Mouse (Mus musculus): ENCODE measurements around the gene Acoxl.

Acoxl gene

DNA sequence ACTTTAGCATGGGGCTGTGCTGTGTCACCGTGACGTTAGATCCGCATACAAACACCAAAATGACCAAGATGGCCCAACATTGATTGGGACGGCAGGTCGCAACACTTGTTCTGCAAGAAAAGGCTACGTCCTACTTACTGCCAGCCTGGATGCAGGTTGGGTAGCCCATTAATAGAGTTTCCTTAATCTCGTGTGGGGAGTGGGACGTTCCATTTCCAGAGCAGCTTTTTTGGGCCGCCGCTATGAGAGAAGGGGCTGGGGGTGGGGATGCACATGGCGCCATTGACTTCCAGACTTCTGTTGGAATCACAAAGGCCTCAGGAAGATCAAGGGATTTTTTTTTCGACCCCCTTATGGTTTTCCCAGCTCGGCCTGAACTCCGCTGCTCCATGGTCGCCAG lies 286.0 kb downstream of the Acoxl start:
- DNase-seq = no peak

- peak; percentile 88 for DNase-seq
Measured at GRCm38 (mm10) chr2:128125635-128126470, 287.2 kb downstream of the Acoxl start, which contains the start of gene Bcl2l11. Gene Bcl2l11 (plus strand): TSS chr2:128126038.

GRCm38 (mm10) chr2:128126591-128127051 lies 287.9 kb downstream of the Acoxl start:
- peak; percentile 20 for DNase-seq

DNA sequence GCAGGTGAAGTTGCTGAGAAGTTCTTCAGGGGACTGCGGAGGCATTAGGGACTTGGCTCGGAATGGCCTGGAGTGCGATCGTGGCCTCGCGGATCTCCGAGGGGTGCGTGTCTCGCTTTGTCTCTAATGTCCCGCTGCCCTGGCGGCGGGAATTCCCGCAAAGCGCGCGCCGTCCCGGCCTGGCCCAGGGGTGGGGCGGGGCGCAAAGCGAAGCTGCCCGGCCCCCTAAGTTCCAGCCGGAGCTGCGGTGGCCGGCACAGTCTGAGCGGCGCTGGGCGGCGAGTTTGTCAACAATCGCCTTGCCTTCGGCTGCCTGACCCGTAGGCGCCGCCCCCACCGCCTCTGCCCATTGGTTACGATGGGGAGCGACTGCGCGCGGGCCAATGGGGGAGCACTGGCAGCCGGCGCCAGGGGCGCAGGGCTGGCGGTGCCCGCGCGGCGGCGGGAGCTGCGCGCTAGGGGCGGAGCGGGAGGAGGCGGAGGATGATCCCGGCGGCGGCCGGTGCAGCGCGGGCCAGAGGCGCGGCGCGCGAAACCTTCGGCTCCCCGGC lies 288.5 kb downstream of the Acoxl start:
- peak; percentile 89 for DNase-seq

DNA sequence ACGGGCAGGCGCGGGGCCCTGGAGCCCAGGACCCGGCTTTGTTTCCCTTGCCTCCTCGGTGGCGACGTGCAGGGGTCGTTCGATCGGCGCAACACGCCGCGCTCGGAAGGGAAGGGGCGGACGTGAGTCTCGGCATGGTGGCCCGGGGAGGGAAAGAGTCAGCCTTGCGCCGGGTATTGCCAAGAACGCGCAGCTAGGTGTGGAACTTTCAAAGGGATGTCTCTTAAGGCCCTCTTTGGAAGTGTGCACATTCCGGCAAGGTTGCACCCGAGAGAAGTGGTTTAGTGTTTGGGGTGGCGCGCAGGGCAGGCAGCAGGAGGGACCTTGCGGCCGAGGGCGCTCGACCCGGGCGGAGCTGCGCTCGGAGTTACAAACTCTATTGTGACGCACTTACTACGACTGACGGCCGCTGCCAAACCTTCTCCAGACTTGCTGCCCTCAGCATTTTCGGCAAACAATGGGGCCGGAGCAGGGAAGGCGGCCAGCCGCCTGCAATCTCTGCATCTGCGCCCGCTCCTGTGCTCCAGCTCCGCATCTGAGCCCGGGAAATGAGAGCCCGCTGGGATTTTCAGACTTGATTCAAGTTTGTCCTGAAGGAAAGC lies 289.1 kb downstream of the Acoxl start:
- peak; percentile 53 for DNase-seq

GRCm38 (mm10) chr2:128128532-128128931 lies 289.9 kb downstream of the Acoxl start:
- DNase-seq = no peak

- no peak for DNase-seq
Measured at GRCm38 (mm10) chr2:128131503-128131902, 292.8 kb downstream of the Acoxl start.

DNA sequence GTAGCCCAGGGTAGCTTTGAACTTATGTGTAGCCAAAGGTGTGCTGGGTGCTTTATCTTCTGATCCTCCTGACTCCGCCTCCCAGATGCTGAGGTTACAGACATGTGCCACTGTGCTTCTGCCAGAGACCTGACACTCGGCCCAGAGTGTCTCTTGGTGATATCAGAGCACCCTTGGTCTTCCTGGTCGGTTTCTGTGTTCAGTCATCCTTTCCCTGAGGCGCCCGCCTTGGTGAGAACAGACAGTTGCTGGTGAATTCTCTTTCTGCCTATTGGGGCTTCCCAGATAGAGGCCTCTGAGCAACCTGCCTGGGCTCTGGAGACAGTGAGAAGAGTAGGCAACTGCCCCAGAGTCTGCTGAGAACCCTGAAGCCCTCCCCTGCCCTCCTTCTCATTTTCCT lies 294.0 kb downstream of the Acoxl start:
- DNase-seq = no peak

DNA sequence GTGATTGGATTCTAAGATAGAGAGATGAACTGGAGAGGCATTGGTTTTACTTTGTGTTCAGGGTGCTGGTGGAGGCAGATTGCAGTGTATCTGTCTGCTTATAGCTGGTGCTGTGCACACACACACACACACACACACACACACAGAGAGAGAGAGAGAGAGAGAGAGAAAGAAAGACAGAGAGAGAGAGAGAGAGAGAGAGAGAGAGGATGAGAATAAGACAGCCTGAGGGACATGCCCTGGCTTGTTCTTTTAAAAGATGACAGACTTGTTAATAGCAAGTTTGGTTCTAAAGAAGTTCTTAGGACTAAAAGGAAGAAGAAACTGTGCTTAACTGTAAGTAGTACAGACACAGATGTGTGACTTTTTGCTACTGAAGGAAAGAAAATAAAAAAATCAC lies 295.2 kb downstream of the Acoxl start:
- no peak for DNase-seq

DNA sequence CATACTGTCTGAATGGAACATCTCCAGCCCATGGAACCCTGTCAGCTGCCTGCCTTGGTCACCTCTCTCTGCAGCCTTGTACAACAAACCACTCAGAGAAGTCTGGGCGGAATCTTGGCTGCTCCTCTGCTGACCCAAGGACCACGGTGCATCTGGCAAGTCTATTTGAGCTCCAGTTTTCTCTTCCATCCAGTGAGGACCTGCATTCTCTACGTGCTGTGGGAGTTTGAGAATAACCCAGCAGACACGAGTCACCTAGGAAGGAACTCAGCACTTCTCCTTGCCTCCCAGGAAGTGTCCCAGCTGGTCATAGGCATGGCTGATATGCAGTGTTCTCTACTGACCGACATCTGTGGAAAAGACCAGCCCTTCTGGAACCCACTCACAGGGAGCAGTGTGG lies 295.8 kb downstream of the Acoxl start:
- DNase-seq = no peak

- no peak for DNase-seq
Measured at GRCm38 (mm10) chr2:128134948-128135347, 296.3 kb downstream of the Acoxl start.

DNA sequence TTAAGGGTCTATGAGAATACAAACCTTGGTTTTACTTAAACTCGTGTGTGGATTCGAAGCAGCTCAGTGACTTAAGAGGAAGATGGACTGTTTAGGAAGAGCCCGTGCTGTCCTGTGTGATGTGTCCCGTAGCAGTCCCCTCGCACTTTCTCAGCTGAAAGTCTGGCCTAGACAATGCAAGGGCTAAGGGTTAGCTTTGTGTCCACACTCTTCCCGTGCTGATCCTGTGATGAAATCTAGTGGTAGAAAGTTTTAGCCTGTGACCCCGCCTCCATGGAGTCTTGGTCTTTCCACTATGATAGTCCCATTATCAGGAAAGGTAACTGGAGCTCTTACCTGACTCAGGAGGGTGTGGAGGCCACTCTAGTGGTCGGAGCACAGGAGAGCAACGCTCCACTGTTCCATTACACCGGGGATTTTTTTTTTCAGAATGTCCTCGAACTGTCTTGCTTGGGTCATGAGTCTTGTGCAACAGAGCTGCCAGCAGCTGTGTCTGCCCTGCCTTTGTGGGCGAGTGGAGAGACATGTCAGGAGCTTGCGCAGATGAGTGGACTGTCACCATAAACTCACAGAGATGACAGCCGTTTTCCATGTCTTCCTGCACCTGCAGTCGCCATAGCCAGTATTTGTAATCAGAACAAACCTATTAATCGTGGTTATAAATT lies 298.2 kb downstream of the Acoxl start:
- DNase-seq = no peak

GRCm38 (mm10) chr2:128137480-128138276 lies 299.0 kb downstream of the Acoxl start:
- DNase-seq = no peak

GRCm38 (mm10) chr2:128138924-128139323 lies 300.2 kb downstream of the Acoxl start:
- no peak for DNase-seq

- DNase-seq = no peak
Measured at GRCm38 (mm10) chr2:128139781-128140180, 301.1 kb downstream of the Acoxl start.

DNA sequence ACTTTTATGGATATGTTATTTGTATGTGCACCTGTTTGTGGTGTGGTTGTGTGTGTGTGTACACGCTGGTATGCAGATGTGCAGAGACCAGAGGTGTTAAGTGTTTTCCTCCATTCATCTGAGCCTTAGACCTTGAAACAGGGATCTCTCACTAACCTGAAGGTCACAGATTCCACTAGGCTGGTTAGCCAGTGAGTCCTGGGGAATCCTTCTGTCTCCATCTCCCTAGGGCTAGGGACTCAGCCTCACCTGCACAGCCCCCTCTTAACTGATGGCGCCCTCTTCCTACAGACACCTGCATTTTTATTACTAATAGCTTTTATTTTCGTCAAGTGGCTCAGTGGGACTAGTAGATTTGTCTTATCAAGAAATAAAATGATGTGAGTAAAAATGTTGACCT lies 301.5 kb downstream of the Acoxl start:
- no peak for DNase-seq

DNA sequence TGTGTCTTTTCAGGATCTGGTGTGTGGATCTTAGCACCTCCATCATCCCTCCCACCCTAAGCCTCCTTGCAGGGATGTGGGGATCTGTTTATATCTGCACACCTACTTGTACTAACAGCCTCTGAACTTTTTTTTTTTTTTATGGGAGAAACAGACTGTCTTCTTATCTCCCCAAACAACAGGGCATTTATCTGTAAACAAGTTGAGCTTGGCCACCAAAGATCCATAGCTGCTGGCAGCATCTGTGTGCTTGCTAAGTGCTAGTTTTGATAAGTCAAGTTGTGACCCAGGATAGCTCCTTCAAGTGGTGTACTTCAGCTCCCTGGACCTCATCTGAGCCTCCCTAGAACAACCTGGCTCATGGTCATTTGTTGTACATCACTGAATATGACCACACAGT lies 305.3 kb downstream of the Acoxl start:
- DNase-seq = no peak

GRCm38 (mm10) chr2:128145433-128145832 lies 306.8 kb downstream of the Acoxl start:
- DNase-seq = no peak

DNA sequence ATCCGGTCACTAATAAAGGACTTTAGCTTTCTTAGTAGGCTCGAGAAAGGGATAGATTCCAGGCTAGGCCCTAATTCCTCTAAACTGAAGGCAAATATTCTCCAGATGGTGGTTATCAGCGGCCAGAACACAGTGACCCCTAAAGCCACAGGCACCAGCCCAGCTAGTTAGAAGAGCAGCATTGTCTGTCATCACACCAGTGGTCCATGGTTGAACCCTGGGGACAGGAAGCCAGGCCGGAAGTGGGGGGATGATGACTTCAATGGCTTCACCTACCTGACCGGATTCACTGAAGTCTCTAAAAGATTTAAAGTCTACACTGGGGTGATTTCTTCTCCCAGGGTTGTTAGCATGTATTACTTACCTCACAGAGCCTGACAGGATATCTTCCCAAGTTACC lies 310.9 kb downstream of the Acoxl start:
- DNase-seq = no peak

DNA sequence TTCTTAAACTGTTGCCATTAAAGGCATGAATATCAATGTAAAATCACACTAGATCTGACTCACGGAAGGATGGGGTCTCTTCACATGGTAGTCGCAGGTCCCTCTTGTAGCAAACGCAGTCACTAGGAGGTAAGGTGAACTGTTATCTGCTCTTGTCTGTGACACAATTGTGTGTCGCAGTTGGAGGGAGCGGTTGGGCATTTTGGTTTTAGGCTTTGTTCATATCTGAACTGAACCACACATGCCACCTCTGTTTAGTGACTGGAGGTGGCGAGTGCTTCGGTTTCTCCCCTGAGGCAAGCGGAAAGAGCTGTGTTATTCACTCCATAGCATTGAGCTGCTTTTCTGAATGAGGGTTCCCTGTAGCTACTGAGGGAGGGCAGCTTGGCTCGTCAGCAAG lies 313.5 kb downstream of the Acoxl start:
- no peak for DNase-seq

DNA sequence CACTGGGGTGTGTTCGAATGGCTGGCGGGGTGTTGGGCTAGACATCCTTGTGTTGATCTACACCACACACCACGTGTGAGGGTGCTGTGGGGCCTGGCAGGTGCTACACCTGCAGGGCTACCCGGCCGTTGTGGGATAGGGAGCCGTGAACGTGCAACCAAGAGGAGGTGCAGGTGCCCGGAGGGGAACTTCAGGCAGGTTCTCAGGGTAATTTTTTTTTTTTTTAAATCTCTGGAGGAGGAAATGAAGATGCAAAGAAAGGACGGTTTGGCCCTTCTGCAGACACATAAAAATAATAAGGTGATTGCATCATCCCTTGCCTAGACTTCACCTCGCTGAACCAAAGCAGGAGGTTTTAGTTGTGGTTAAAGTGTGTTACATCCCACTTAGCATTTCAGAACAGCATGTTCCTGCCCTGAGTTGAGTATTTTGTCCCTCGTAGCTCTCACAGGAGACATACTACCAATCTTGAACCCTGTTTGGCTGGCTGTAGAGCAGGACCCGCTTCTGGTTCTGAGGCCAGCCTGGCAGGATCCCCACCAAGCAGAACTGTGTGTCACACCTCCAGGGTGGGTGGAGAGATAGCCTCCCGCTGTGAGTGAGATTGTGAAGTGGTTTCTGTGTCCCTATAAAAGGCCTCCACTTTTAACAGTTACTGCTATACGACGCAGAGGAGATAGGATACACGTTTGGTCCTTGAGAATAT lies 314.3 kb downstream of the Acoxl start:
- no peak for DNase-seq

GRCm38 (mm10) chr2:128153551-128153910 lies 314.9 kb downstream of the Acoxl start:
- DNase-seq = no peak
